Mouse (Mus musculus): ENCODE results near the gene Hps5.
"Not testable (repeated sequence)": the region's sequence is repeated elsewhere in the genome, so short reads cannot be mapped to it uniquely, and the experiment has no call there.

Hps5 gene

DNA sequence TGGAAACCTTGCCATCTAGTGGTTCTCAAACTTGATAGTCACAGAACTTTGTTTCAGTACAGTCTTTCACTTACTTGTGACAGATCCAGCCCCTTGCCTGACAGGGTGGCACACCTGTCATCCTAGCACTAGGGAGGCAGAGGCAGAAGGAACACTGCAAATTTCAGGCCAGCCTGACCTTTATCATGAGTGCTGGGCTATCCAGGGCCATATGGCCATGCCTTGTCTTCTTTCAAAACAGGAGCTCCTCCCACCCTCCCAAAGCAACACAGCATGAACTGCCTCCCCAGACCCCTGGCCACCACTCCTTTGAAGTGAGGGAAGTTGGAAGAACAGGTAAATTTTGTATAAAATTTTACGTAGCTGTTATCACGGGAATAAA, 31.9 kb upstream of the Hps5 start:
- DNase-seq (ENCODE audit: low spot score in 2 of 2): no peak

GRCm38 (mm10) chr7:46827046-46827802, 31.4 kb upstream of the Hps5 start:
- no peak for DNase-seq (ENCODE audit: low spot score in 2 of 2)

DNA sequence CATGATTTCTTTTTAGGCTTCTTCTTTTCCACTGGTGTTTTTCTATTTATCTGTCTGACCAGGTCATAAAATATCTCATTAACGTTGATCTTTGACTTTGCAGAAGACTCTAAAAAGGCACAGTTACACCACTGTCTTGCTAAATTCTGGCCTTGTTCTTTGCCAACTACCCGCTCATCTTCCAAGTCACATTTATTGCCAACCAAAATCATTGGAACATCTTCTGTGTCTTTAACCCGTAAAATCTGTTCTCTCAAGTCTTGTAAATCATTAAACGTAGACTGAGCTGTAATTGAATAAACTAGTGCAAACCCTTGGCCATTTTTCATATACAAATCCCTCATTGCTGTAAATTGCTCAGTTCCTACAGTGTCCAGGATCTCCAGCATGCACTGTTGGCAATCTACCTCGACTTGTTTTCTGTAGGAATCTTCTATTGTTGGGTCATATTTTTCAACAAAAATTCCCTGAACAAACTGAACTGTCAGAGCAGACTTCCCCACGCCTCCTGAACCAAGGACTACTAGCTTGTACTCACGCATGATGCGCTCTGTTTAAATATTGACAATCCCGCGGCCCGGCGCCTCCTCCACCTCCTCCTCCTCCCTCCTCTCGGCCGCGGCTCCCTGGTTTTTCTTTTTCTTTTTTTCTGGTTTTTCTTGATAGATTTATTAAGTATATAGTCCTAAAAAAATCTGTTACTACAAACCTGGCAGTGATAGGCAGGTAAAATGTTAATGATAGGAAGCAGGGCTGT, 25.2 kb upstream of the Hps5 start:
- not testable (repeated sequence) for DNase-seq (ENCODE audit: low spot score in 2 of 2)

DNA sequence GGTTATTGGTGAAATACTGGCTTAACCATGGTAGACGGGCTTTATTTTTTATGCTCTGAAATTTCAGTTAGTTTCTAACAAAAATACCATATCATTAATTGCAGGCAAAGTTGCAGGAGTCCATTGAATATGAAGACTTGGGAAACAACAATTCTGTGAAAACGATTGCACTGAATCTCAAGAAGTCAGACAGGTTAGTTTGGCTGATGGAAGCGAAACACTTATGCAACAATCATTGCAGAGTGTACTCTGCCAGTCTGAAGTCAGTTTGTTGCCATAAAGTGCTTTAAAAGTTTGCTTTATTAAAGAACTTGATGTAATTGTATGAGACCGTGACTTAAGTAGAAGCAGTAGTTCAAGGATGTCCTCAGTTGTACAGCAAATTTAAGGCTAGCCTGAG, 18.1 kb upstream of the Hps5 start:
- DNase-seq (ENCODE audit: low spot score in 2 of 2): no peak

DNA sequence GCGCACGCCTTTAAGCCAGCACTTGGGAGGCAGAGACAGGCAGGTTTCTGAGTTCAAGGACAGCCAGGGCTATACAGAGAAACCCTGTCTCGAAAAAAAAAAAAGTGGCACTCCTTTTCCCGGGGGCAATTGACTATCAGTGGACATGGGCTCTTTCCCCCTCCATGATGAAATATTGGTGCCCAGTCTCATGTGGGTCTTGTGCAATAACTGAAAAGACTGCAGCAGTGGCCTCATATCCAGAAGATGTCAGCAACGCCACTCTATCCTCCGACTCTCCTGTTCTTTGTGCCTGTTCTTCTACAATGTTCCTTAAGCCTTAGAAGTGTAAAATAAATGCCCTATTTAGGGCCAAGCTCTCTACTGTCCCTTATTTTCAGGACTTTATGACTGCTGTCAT, 14.5 kb upstream of the Hps5 start:
- no peak for DNase-seq (ENCODE audit: low spot score in 2 of 2)

DNA sequence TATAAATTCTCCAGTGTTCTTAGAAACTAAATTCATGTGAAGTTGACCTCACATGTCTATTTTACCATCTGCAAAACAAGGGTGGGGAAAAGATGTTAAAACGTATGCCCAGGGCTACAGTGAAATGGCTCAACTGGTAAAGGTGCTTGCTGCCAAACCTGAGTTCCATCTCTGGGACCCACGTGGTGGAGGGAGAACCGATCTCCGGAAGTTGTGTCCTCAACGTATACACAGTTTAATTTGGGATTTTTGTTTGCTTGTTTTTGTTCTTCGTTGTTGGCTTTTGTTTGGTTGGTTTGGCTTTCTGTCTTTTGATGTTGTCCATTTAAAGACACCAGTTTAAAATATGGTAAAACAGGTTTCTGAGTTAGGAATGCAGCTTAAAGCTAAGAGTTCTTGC, 915 bp upstream of the Hps5 start:
- DNase-seq (ENCODE audit: low spot score in 2 of 2): no peak

GRCm38 (mm10) chr7:46796206-46796679, 379 bp upstream of the Hps5 start:
- no peak for DNase-seq (ENCODE audit: low spot score in 2 of 2)

DNA sequence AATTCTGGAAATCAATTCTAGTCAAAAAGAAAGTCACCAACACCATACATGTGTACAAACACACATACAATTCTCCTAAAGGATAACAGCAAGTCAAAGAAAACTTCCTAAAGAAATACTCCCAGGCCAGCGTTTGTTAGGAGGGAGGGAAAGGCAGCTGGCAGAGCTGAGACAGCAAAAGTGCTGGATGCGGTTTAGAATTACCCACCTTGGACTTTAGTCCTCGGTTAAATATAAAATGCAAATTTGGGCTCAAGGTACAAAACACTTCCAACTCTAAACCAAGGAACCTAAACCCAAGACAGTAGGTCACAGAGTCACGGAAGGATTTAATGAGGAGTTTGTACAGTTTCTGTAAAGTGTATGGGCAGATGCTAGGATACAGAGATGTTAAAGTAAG, 2.0 kb downstream of the Hps5 start:
- no peak for DNase-seq (ENCODE audit: low spot score in 2 of 2)

DNA sequence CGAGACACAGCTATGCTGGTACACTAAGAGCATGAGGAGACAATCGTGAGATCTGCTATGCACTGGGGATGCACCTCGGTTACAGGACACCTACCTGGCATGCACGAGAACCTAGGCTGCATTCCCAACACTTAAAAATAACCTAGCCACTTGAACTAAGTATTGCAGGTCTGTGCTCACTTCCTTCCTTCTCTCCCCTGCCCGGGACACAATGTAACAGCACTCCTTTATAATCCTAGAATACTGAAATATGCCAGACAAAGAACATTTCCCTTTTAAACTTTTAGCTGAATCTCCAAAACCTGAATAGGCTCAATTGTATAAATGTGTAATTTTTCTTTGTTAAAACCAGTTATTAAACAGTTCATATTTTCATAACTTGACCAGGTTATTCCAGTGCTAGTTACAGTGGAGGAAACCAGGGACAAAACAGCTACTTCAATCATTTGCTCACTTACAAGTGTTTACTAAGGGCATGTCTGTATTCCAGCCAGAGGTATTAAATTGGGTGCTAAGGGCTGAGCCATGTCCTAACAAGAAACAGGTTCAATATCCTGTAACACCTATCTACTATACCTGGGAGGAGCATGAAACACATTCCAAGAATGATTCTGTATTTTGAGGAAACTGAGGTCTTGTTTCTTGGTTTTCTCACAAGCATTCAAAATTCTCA, 6.6 kb downstream of the Hps5 start:
- no peak for DNase-seq (ENCODE audit: low spot score in 2 of 2)

DNA sequence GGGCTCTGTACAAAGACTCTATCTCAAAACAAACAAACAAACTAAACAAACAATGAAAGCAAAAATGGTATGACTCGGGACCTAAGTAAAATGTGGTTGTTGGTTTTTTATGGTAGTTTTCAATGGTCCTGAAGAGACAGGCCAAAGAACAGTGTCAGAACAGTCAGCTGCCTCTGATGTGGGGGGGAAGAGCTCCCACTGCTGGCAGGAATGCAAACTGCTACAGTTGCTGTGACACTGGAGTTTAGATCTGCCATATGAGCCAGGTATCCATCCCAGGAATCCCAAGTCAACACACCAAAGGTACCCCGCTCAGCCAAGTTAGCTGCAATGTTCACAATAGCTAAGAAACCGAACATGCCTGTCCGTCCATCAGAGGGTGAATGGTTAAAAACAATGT, 25.2 kb downstream of the Hps5 start:
- no peak for DNase-seq (ENCODE audit: low spot score in 2 of 2)

GRCm38 (mm10) chr7:46768451-46768850, 27.4 kb downstream of the Hps5 start:
- no peak for DNase-seq (ENCODE audit: low spot score in 2 of 2)

DNA sequence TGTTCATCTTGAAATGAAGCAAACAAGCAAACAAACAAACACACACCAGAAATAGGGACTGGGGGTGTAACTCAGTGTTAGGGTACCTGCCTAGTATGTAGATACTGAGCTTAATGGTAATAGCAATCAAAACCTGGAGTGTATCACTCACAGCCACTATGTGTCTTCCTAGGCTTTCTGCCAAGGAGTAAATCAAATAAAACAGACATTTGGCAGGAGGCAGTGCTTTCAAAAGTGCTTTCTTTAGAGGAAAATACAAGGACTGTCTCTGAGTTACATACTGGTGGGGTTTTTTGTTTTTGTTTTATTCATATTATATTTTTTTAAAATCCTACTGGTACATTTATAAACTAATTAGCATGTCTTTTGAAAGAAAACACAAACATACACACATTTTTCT, 28.5 kb downstream of the Hps5 start:
- DNase-seq (ENCODE audit: low spot score in 2 of 2): no peak

- DNase-seq (ENCODE audit: low spot score in 2 of 2): no peak
Measured at GRCm38 (mm10) chr7:46764672-46765071, 31.2 kb downstream of the Hps5 start.

DNA sequence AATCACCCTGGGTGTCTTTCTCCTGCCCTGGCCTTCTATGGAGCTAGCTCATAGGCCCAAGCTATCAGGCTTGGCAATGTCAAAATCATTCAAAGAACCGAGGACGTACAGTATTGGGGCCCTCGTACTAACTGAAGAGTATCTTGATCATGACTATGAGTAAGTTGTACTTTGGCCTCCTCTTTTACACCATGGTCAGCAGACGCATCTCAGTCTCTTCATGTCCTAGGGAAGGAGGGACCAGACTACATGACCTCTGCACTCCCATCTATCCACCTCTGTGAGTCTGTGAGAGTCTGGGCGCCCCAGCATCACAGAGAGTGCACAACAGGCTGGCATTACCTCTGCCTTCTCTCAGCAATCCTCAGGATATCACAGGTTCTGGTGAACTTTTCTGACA, 33.3 kb downstream of the Hps5 start:
- DNase-seq (ENCODE audit: low spot score in 2 of 2): no peak

DNA sequence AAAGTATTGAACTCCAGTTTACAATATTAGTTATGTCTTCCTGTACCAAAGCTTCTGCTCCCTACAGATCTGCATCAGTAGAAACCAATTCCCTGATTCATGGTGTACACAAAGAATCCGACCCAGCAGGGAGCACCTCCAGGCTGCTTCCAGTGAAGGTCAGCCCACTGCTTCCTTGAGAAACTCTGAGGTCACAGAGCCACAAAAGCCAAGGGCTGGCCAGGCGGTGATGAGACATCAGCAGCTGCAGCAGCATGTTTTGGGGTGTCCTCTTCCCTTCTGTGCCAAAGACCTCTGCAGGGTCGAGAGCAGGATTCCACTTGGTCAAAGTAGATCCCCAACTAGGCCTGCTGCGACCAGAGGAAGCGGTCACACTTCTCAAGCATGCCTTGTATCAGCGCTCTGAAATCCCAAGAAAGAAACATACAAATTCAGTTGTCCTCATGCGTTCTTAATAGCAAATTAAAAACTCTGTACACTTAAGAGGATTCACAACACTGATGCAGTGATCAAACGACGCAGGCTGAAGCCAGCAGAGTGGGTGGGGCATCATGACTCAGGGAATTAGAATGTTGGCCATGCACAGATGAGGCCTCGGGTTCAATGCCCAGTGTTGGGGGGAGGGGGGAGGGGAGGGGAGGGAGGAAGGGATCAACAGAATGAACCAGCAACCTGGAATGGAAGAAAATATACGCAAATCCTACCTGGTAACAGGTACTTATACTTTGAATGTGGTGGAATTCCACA, 34.6 kb downstream of the Hps5 start:
- DNase-seq (ENCODE audit: low spot score in 2 of 2): no peak

- DNase-seq (ENCODE audit: low spot score in 2 of 2): no peak
Measured at GRCm38 (mm10) chr7:46751490-46751889, 44.4 kb downstream of the Hps5 start, which contains the start of gene Saa2. TSS of gene Saa2 (plus strand) at chr7:46751790.

- no peak for DNase-seq (ENCODE audit: low spot score in 2 of 2)
Measured at GRCm38 (mm10) chr7:46748459-46748858, 47.4 kb downstream of the Hps5 start.

GRCm38 (mm10) chr7:46746381-46746780, 49.5 kb downstream of the Hps5 start:
- no peak for DNase-seq (ENCODE audit: low spot score in 2 of 2)

DNA sequence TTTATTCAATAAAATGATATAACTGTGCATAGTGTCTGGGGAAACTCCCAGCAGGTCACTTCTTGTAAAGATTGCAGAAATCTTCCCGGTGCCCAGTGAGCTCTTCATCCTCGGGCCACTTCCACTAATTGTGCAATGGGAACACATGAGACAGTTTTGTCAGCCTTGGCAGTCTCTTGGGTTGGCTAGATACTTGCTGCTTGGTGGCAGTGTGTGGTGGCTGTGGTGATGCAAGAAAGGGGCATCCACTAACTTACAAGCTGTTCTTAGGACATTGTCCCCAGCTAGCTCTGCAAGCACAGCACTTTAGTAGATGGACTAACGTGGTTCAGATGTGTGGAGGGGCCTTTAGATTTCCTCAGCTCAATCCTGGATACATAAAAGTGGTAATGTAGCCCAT, 50.0 kb downstream of the Hps5 start:
- DNase-seq (ENCODE audit: low spot score in 2 of 2): no peak

DNA sequence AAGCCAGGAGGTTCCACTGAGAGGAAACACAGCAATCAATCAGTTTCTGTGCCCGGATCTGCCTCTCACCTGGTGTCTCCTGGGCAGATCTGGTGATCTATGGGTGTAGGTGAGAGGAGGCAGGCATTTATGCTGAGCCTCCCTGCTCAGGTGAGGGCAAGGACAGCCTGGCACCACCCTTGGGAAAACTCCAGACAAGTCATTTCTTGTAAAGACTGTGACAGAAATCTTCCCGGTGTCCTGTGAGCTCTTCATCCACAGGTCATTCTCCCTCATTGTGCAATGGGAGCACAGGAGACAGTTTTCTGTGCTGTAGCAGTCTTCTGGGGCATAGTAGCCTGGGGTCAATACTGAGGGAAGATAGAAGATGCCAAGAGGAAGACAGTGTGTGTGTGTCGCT, 53.0 kb downstream of the Hps5 start, which contains the start of gene Saa1:
Gene Saa1, minus strand, starts transcription at position 101 of the 400 bp plus-strand sequence.
- not testable (repeated sequence) for DNase-seq (ENCODE audit: low spot score in 2 of 2)

DNA sequence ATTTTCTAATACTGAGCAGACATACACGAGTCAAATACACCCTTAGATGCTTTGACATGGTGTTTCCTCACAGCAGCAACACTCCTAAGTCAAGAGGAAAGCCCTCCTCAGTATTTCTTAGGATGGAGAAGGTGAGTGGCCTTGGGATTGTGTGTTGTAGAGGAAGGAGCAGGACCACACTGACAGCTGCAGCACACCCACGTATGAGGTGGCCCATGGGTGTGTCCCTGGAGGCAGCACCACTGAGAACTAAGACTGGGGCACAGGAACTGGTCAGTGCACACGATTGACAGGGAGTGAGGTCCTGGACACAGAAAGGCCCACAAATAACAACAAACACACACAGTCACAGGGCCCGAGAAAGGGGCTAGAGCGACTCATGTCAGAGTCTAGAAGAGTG, 55.8 kb downstream of the Hps5 start:
- DNase-seq (ENCODE audit: low spot score in 2 of 2): not testable (repeated sequence)

Data from spleen, postnatal 4 days (tissue).